Mouse (Mus musculus) adrenal gland (tissue): ENCODE results near the gene Rrp1b.
"Not testable (repeated sequence)": the region's sequence is repeated elsewhere in the genome, so short reads cannot be mapped to it uniquely, and the experiment has no call there.

Experiments used
- intact Hi-C: fragments of 180-260 bp; cut with DNase I; formaldehyde crosslinking; loops from one replicate; pipeline ENCODE4 v1.15.1; 2025

Gene Rrp1b

GRCm38 (mm10) chr17:32083351-32083750, 47.5 kb downstream of the Rrp1b start:
- intact Hi-C loops, result no loop called here

- intact Hi-C loops, result no loop called here
Observed at GRCm38 (mm10) chr17:32087069-32087468, 51.2 kb downstream of the Rrp1b start.

- intact Hi-C loops, result no loop called here
Observed at GRCm38 (mm10) chr17:32091032-32091363, 55.1 kb downstream of the Rrp1b start.

- intact Hi-C loops, result not testable (repeated sequence)
Observed at GRCm38 (mm10) chr17:32091364-32092240, 55.7 kb downstream of the Rrp1b start.

- intact Hi-C loops, result no loop called here
Observed at GRCm38 (mm10) chr17:32092241-32092619, 56.3 kb downstream of the Rrp1b start.

DNA sequence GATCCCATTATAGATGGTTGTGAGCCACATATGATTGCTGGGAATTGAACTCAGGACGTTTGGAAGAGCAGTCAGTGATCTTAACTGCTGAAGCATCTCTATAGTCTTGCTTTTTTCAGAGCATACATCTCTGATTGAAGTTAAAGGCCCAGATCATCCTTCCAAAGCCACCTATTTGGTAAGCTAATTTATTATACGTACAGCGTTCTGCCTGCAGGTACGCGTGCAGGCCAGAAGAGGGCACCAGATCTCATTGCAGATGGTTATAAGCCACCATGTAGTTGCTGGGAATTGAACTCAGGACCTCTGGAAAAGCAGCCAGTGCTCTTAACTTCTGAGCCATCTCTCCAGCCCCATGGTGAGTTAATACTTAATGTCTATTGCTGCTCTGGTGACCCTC, 57.0 kb downstream of the Rrp1b start:
- intact Hi-C loops, result no loop called here

- intact Hi-C loops, result no loop called here
Observed at GRCm38 (mm10) chr17:32097676-32098075, 61.8 kb downstream of the Rrp1b start.

- intact Hi-C loops, result not testable (repeated sequence)
Observed at GRCm38 (mm10) chr17:32098905-32099304, 63.0 kb downstream of the Rrp1b start.

GRCm38 (mm10) chr17:32099574-32099942, 63.7 kb downstream of the Rrp1b start:
- intact Hi-C loops, result no loop called here

DNA sequence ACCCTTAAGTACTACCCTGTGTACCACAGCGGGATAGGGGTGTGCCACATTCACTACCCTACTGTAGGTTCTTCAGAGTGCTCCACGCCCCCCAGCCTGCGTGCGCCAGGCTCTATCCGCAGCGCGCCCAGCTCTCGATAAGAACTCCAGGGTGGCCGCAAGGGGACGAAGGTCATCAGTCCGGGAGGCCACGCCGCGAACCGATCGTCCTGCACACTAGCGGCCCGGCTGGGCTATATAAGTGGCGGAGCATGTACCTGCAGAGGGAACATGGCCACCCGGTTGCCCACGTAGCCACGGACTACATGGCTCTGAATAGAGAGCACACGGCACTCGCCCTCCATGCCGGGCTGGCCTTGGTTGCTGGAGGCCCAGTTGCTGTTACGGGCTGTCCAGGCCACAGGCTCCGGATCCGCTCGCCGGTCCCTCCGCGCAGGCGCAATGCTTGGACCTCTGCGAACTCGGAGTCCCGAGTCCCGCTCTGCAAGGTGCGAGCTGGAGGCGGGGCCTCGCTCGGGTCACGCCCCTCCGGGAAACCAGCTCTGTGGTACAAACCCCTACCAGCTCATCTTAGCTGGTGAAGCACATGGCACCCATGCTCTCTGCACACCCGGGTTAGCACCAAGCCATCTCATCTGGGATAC, 64.2 kb downstream of the Rrp1b start:
- intact Hi-C loops, result no loop called here

DNA sequence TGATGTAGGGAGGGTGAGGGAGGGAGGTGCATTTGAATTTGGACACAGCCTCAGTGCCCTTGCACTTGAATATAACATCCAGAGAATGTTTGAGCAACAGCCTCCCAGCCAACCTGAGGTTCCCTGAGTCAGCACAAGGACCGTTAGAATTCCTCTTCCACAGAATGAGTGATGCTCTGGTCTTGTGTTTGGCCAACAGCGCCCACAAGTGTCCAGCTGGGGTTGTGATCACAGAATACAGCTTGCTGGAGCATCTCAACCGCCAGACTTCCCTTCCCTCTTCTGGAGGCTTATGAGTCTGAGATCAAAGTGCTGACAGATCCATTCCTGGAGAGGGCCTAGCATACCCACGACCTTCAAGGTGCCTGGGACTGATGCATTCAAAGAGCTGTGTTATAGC, 67.2 kb downstream of the Rrp1b start:
- intact Hi-C loops, result no loop called here

DNA sequence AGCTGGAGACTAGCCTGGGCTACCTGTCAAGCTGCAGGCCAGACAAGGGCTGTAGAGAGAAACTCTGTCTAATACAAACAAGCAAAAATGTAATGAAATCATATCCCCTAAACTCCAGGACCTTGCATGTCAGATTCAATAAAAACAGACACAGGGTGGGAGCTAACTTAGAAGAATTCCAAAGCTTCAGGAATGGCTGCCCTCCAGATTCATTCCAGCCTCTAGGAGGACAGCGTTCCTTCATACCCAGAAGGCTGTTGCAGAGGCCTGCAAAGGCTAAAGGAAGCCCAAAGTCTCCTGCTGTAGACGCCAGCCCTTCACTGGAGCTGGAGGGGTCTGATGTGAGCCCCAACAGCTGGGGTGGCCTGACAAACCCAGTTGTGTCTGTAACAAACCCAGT, 70.5 kb downstream of the Rrp1b start:
- intact Hi-C loops, result no loop called here

DNA sequence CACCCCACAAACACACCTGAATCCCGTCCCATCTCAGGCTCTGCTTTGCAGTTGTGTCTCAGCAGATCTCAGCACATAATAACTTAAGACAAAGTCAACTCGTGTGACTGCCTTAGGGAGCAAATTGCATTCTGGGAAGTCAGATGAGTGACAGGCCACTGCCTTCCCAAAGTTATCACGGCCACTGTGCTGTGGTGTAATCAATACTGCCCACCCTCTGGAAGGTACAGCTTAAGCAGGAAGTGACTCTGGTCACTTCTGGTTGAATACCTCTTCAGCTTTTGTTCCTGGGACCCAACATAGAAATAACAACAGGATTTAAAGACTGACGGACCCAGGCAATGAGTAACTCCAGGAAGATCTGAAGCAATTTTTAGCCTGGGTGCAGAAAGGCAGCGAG, 72.0 kb downstream of the Rrp1b start:
- intact Hi-C loops, result no loop called here

DNA sequence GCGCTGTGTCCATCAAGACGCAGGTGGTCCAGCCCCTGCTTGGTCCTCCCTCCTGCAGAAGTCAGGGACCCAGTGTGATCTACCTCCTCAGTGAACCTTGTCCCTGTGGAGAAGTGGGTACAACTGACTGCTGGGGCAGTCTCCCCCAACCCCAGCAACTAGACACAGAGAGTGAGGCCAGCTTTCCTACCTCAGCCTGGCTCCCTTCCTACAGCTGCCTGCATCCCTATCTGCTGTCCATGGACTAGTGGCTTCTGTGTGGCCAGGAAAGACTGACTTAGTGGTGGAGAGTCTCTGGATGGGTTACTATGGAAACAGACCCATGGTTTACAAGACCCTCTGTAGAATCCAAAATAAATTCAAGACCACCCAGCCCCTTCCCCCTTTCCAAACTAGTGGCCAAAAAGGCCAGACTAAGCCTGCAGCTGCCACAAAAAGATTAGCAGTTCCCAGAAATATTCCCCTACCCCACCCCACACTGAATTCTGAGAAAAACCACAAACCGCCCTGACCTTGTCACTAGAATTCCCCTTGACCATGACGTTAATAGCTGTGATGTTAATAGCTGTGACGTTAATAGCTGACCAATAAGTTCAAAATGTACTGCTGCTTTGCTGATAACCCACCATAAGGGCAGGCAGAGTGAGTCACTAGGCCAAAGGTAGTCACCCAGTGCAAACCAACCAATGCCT, 72.6 kb downstream of the Rrp1b start:
- intact Hi-C loops, result not testable (repeated sequence)

GRCm38 (mm10) chr17:32109201-32109940, 73.5 kb downstream of the Rrp1b start:
- intact Hi-C loops, result no loop called here

DNA sequence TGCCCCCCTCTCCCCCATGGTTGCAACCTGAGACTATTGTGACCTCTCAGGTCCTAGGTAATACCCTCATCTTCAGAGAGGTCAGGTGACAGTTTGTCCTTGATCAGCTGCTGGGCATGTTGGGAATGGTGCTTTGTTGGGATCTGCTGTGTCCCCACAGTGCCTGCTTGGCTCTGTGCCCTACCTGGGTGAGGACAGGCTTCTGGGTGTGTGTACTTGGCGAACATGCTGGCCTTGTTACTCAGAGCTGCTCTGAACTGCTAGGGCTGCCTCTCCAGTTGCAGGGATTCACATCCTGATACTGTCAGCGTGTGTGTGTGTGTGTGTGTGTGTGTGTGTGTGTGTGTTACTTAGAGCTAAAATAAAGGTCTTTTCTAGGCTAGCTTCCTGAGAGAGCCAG, 74.5 kb downstream of the Rrp1b start:
- intact Hi-C loops, result no loop called here

DNA sequence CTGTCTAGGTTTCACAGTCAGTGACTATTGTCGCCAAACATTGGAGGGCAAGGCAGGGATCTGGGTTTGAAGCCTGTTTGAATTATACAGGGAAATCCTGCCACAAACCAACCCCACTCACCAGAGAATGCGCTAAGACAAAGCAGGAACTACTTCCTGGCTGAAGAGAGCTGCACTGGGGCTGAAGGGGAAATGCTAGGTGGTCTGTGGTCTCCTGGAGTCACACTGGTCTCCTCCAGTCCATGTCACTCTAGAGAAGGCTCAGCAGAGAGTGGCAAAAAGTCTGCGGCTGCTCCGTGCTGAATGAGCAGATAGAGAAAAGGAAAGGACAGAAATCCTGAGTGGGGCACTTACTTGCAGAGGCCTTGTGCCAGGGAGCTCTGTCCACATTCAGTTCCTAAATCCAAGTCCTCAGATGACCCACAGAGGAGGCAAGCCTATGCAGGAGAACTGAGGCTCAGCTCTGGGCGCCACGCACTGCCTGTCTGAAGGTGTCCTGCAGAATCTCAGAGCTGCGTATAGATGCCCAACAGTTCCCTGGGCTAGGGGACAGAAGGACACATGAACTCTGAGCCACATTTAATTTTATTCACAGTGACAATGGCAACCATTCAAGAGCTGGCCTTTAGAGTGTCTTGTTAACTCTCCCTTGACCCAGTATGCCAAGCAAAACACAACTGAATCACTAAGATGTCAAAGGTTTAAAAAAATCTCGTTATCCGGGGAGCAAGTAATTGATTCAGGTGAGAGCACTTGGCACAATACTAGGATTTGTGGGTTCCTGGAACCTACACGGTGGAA, 75.3 kb downstream of the Rrp1b start:
- intact Hi-C loops, result no loop called here
